Mouse (Mus musculus): Measurements from ENCODE around the gene Ecm1. TPM values are rescaled to one million over a fixed set of nuclear protein-coding genes. Genes with fewer than 3 reads are reported as not detected.

Ecm1 gene
- polyA plus RNA-seq, 1 experiment: 219 TPM

GRCm38 (mm10) chr3:95762961-95763360 lies 23.6 kb upstream of the Ecm1 start:
- no peak overlapping the region for H3K4me2 ChIP-seq (ENCODE audit: low read depth)
- no peak overlapping the region for H3ac ChIP-seq (ENCODE audit: control insufficient read depth, insufficient read length)
- H3K79me2 ChIP-seq (ENCODE audit: control insufficient read depth, insufficient read depth): no peaks in the 10 kb centered on the region
- peaks cover 15% of the 10 kb centered on the region for H3K36me3 ChIP-seq (ENCODE audit: control insufficient read depth, insufficient read depth)
- H3K27me3 ChIP-seq (ENCODE audit: control insufficient read depth, insufficient read depth, insufficient read length): no peaks in the 10 kb centered on the region
- H3K4me3 ChIP-seq: no peak overlapping the region
- TF ChIP-seq POLR2AphosphoS2 (IDR thresholded peaks at IDR 0.05; ENCODE audit: insufficient read length, low read depth) (no peak), TCF12 (IDR thresholded peaks at IDR 0.05; ENCODE audit: insufficient read depth, poor library complexity, severe bottlenecking) (no peak), E2F4 (IDR thresholded peaks at IDR 0.05; ENCODE audit: insufficient read depth) (no peak), REST (IDR thresholded peaks at IDR 0.05; ENCODE audit: insufficient read depth, insufficient read length) (no peak), MYOD1 (IDR thresholded peaks at IDR 0.05; ENCODE audit: control insufficient read depth in 1 of 3, insufficient read length in 2 of 3, low read depth in 2 of 3) (no peak), CEBPB (IDR thresholded peaks at IDR 0.05; ENCODE audit: insufficient read depth, poor library complexity, severe bottlenecking) (no peak), TCF3 (IDR thresholded peaks at IDR 0.05; ENCODE audit: insufficient read length, low read depth) (no peak), SRF (IDR thresholded peaks at IDR 0.05; ENCODE audit: control insufficient read depth, insufficient read length, low read depth) (no peak), USF1 (IDR thresholded peaks at IDR 0.05; ENCODE audit: low read depth) (no peak), MAX (IDR thresholded peaks at IDR 0.05; ENCODE audit: low read depth) (no peak), MYOG (IDR thresholded peaks at IDR 0.05; ENCODE audit: control insufficient read depth in 1 of 3, insufficient read depth in 1 of 3, insufficient read length in 2 of 3, low read depth in 2 of 3) (no peak), POLR2A (IDR thresholded peaks at IDR 0.05; ENCODE audit: insufficient read length, low read depth) (no peak)

GRCm38 (mm10) chr3:95761771-95762170 lies 22.4 kb upstream of the Ecm1 start:
- Histone ChIP-seq H3K79me2 (ENCODE audit: control insufficient read depth, insufficient read depth) (no peaks in the 10 kb centered on the region), H3K27me3 (ENCODE audit: control insufficient read depth, insufficient read depth, insufficient read length) (no peaks in the 10 kb centered on the region), H3K36me3 (ENCODE audit: control insufficient read depth, insufficient read depth) (peaks cover 14% of the 10 kb centered on the region), H3K4me3 (no peak overlapping the region), H3ac (ENCODE audit: control insufficient read depth, insufficient read length) (no peak overlapping the region), H3K4me2 (ENCODE audit: low read depth) (no peak overlapping the region)
- no peak for TF ChIP-seq USF1 (IDR thresholded peaks at IDR 0.05; ENCODE audit: low read depth)
- no peak for TF ChIP-seq E2F4 (IDR thresholded peaks at IDR 0.05; ENCODE audit: insufficient read depth)
- no peak for TF ChIP-seq SRF (IDR thresholded peaks at IDR 0.05; ENCODE audit: control insufficient read depth, insufficient read length, low read depth)
- no peak for TF ChIP-seq MYOG (IDR thresholded peaks at IDR 0.05; ENCODE audit: control insufficient read depth in 1 of 3, insufficient read depth in 1 of 3, insufficient read length in 2 of 3, low read depth in 2 of 3)
- TF ChIP-seq MYOD1 (IDR thresholded peaks at IDR 0.05; ENCODE audit: control insufficient read depth in 1 of 3, insufficient read length in 2 of 3, low read depth in 2 of 3): no peak
- TF ChIP-seq POLR2A (IDR thresholded peaks at IDR 0.05; ENCODE audit: insufficient read length, low read depth): no peak
- no peak for TF ChIP-seq TCF12 (IDR thresholded peaks at IDR 0.05; ENCODE audit: insufficient read depth, poor library complexity, severe bottlenecking)
- no peak for TF ChIP-seq TCF3 (IDR thresholded peaks at IDR 0.05; ENCODE audit: insufficient read length, low read depth)

GRCm38 (mm10) chr3:95760656-95761055 lies 21.3 kb upstream of the Ecm1 start:
- Histone ChIP-seq H3ac (ENCODE audit: control insufficient read depth, insufficient read length) (no peak overlapping the region), H3K36me3 (ENCODE audit: control insufficient read depth, insufficient read depth) (peaks cover 6% of the 10 kb centered on the region), H3K27me3 (ENCODE audit: control insufficient read depth, insufficient read depth, insufficient read length) (no peaks in the 10 kb centered on the region), H3K79me2 (ENCODE audit: control insufficient read depth, insufficient read depth) (no peaks in the 10 kb centered on the region), H3K4me2 (ENCODE audit: low read depth) (no peak overlapping the region), H3K4me3 (no peak overlapping the region)
- TF ChIP-seq SRF (IDR thresholded peaks at IDR 0.05; ENCODE audit: control insufficient read depth, insufficient read length, low read depth) (no peak), MAX (IDR thresholded peaks at IDR 0.05; ENCODE audit: low read depth) (no peak), REST (IDR thresholded peaks at IDR 0.05; ENCODE audit: insufficient read depth, insufficient read length) (no peak), MYOD1 (IDR thresholded peaks at IDR 0.05; ENCODE audit: control insufficient read depth in 1 of 3, insufficient read length in 2 of 3, low read depth in 2 of 3) (no peak), MYOG (IDR thresholded peaks at IDR 0.05; ENCODE audit: control insufficient read depth in 1 of 3, insufficient read depth in 1 of 3, insufficient read length in 2 of 3, low read depth in 2 of 3) (no peak), TCF12 (IDR thresholded peaks at IDR 0.05; ENCODE audit: insufficient read depth, poor library complexity, severe bottlenecking) (no peak), CEBPB (IDR thresholded peaks at IDR 0.05; ENCODE audit: insufficient read depth, poor library complexity, severe bottlenecking) (no peak), TCF3 (IDR thresholded peaks at IDR 0.05; ENCODE audit: insufficient read length, low read depth) (no peak), USF1 (IDR thresholded peaks at IDR 0.05; ENCODE audit: low read depth) (no peak), POLR2AphosphoS2 (IDR thresholded peaks at IDR 0.05; ENCODE audit: insufficient read length, low read depth) (no peak), POLR2A (IDR thresholded peaks at IDR 0.05; ENCODE audit: insufficient read length, low read depth) (no peak)

GRCm38 (mm10) chr3:95760106-95760505 lies 20.7 kb upstream of the Ecm1 start, which contains the start of gene Tars2:
Gene Tars2 (minus strand): TSS chr3:95760206.
- H3ac ChIP-seq (ENCODE audit: control insufficient read depth, insufficient read length): no peak within 1 kb of the TSS
- no peaks in the 10 kb centered on the region for H3K27me3 ChIP-seq (ENCODE audit: control insufficient read depth, insufficient read depth, insufficient read length)
- H3K4me3 ChIP-seq: no peak within 1 kb of the TSS
- H3K79me2 ChIP-seq (ENCODE audit: control insufficient read depth, insufficient read depth): no peaks in the 10 kb centered on the region
- TF ChIP-seq E2F4 (IDR thresholded peaks at IDR 0.05; ENCODE audit: insufficient read depth): no peak
- TF ChIP-seq MAX (IDR thresholded peaks at IDR 0.05; ENCODE audit: low read depth): no peak
- TF ChIP-seq MYOD1 (IDR thresholded peaks at IDR 0.05; ENCODE audit: control insufficient read depth in 1 of 3, insufficient read length in 2 of 3, low read depth in 2 of 3): no peak
- no peak for TF ChIP-seq TCF12 (IDR thresholded peaks at IDR 0.05; ENCODE audit: insufficient read depth, poor library complexity, severe bottlenecking)
- no peak for TF ChIP-seq MYOG (IDR thresholded peaks at IDR 0.05; ENCODE audit: control insufficient read depth in 1 of 3, insufficient read depth in 1 of 3, insufficient read length in 2 of 3, low read depth in 2 of 3)
- no peak for TF ChIP-seq SRF (IDR thresholded peaks at IDR 0.05; ENCODE audit: control insufficient read depth, insufficient read length, low read depth)
- TF ChIP-seq USF1 (IDR thresholded peaks at IDR 0.05; ENCODE audit: low read depth): no peak
- TF ChIP-seq POLR2AphosphoS2 (IDR thresholded peaks at IDR 0.05; ENCODE audit: insufficient read length, low read depth): no peak
- no peak for TF ChIP-seq CEBPB (IDR thresholded peaks at IDR 0.05; ENCODE audit: insufficient read depth, poor library complexity, severe bottlenecking)
- no peak for TF ChIP-seq REST (IDR thresholded peaks at IDR 0.05; ENCODE audit: insufficient read depth, insufficient read length)
- no peak for TF ChIP-seq POLR2A (IDR thresholded peaks at IDR 0.05; ENCODE audit: insufficient read length, low read depth)
- TF ChIP-seq TCF3 (IDR thresholded peaks at IDR 0.05; ENCODE audit: insufficient read length, low read depth): no peak
- peaks cover 2% of the 10 kb centered on the region for H3K36me3 ChIP-seq (ENCODE audit: control insufficient read depth, insufficient read depth)
- no peak within 1 kb of the TSS for H3K4me2 ChIP-seq (ENCODE audit: low read depth)
